ENCODE assay signal across 16 mouse cellular contexts in the genomic region with DNA sequence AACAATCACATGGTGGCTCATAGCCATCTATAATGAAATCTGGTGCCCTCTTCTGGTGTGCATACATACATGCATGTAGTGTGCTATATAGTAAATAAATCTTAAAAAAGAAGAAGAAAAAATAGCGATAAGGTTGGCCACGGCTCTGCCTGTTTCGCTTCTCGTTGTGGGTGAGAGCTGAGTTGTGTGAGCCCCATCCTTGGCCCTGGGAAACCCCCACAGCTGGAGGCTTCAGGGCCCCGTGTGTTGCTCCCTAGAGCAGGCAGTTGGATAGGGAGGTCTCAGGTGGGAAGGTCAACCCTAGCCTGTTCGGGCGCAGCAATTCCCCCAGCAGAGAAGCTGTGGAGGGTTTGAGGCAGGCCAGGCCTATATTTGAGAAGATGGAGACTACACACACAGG. TPM values are rescaled to one million over a fixed set of nuclear protein-coding genes. Genes with fewer than 3 reads are reported as not detected.
DNase-seq lines count a peak whose midpoint lies in the region; ATAC-seq and TF ChIP-seq lines count a peak whose summit lies in the region.
"Had no signal": no experiment of that assay in that cellular context is flagged by ENCODE, and none has a peak within 500 bp of the region (broad histone marks: within the 10 kb centered on the region; RNA-seq: fewer than 3 reads in every experiment).

No protein-coding gene starts in this region.

- no peaks in the 10 kb centered on the region for H3K36me3 ChIP-seq in heart, embryonic 11.5 days (ENCODE audit: control insufficient read depth, insufficient read depth, low read length)
- H3K36me3 ChIP-seq in liver, postnatal 0 days (replicated peaks; ENCODE audit: insufficient read depth, low read length), result no peaks in the 10 kb centered on the region
- no peaks in the 10 kb centered on the region for H3K36me3 ChIP-seq in E14TG2a.4 (ENCODE audit: insufficient read depth, low read length)
- no peaks in the 10 kb centered on the region for H3K36me3 ChIP-seq in hindbrain, postnatal 0 days (ENCODE audit: insufficient read depth, low read length)
- H3K36me3 ChIP-seq: embryonic facial prominence, embryonic 10.5 days; embryonic facial prominence, embryonic 15.5 days; heart, embryonic 12.5 days; limb, embryonic 12.5 days; stomach, embryonic 15.5 days had no signal

- no peak overlapping the region for H3K9ac ChIP-seq in heart, embryonic 11.5 days (ENCODE audit: low read depth, low read length)
- no peak overlapping the region for H3K9ac ChIP-seq in liver, postnatal 0 days (replicated peaks)
- H3K9ac ChIP-seq in hindbrain, postnatal 0 days (replicated peaks; ENCODE audit: low read length), result no peak overlapping the region
- H3K9ac ChIP-seq: embryonic facial prominence, embryonic 15.5 days; heart, embryonic 12.5 days; hindbrain, embryonic 14.5 days; limb, embryonic 12.5 days; stomach, embryonic 15.5 days had no signal

- peaks cover 13% of the 10 kb centered on the region for H3K4me1 ChIP-seq in heart, embryonic 11.5 days (ENCODE audit: control insufficient read depth, insufficient read depth, low read length)
- peaks cover 12% of the 10 kb centered on the region for H3K4me1 ChIP-seq in liver, postnatal 0 days (ENCODE audit: insufficient read depth)
- H3K4me1 ChIP-seq in E14TG2a.4 (replicated peaks; ENCODE audit: low read depth, low read length), result peaks cover 20% of the 10 kb centered on the region
- no peaks in the 10 kb centered on the region for H3K4me1 ChIP-seq in hindbrain, postnatal 0 days (ENCODE audit: insufficient read depth, low read length)

- no peak overlapping the region for H3K27ac ChIP-seq in heart, embryonic 11.5 days (ENCODE audit: low read depth, low read length)
- H3K27ac ChIP-seq in liver, postnatal 0 days (ENCODE audit: low read depth), result no peak overlapping the region
- H3K27ac ChIP-seq in hindbrain, postnatal 0 days, result no peak overlapping the region
- H3K27ac ChIP-seq: embryonic facial prominence, embryonic 15.5 days; hindbrain, embryonic 14.5 days; limb, embryonic 12.5 days; stomach, embryonic 15.5 days had no signal

- H3K9me3 ChIP-seq in heart, embryonic 11.5 days (replicated peaks; ENCODE audit: control insufficient read depth, low read length), result no peaks in the 10 kb centered on the region
- H3K9me3 ChIP-seq in liver, postnatal 0 days (ENCODE audit: low read length), result no peaks in the 10 kb centered on the region
- no peaks in the 10 kb centered on the region for H3K9me3 ChIP-seq in E14TG2a.4 (ENCODE audit: low read length)
- H3K9me3 ChIP-seq in hindbrain, postnatal 0 days (ENCODE audit: low read length), result no peaks in the 10 kb centered on the region
- H3K9me3 ChIP-seq: embryonic facial prominence, embryonic 10.5 days; embryonic facial prominence, embryonic 15.5 days; heart, embryonic 12.5 days; limb, embryonic 12.5 days; stomach, embryonic 15.5 days had no signal

- WGBS in heart, embryonic 11.5 days (ENCODE audit: insufficient replicate concordance), result 90% methylated on average over 7 of the region's 7 CpGs
- WGBS in liver, postnatal 0 days (ENCODE audit: insufficient replicate concordance), result 79% methylated on average over 7 of the region's 7 CpGs
- 93% methylated on average over 7 of the region's 7 CpGs for WGBS in hindbrain, postnatal 0 days

- H3K4me2 ChIP-seq in heart, embryonic 11.5 days, result no peak overlapping the region
- H3K4me2 ChIP-seq in liver, postnatal 0 days (ENCODE audit: low read depth, low read length), result no peak overlapping the region
- H3K4me2 ChIP-seq in hindbrain, postnatal 0 days (ENCODE audit: low read depth, low read length), result no peak overlapping the region
- H3K4me2 ChIP-seq: embryonic facial prominence, embryonic 15.5 days; heart, embryonic 12.5 days; hindbrain, embryonic 14.5 days; limb, embryonic 12.5 days; stomach, embryonic 15.5 days had no signal

- no peaks in the 10 kb centered on the region for H3K27me3 ChIP-seq in heart, embryonic 11.5 days (ENCODE audit: control insufficient read depth, insufficient read depth, low read length)
- H3K27me3 ChIP-seq in liver, postnatal 0 days (ENCODE audit: insufficient read depth, low read length), result no peaks in the 10 kb centered on the region
- H3K27me3 ChIP-seq in E14TG2a.4 (ENCODE audit: insufficient read depth, low read length), result peaks cover 12% of the 10 kb centered on the region; the same call in 1 of the 2 replicates
- no peaks in the 10 kb centered on the region for H3K27me3 ChIP-seq in hindbrain, postnatal 0 days (ENCODE audit: insufficient read depth, low read length)
- H3K27me3 ChIP-seq: embryonic facial prominence, embryonic 15.5 days; heart, embryonic 12.5 days; limb, embryonic 12.5 days; stomach, embryonic 15.5 days had no signal

- TF ChIP-seq CTCF in liver, postnatal 0 days (IDR thresholded peaks at IDR 0.05; ENCODE audit: low read depth), result no peak
- no peak for TF ChIP-seq CTCF in E14TG2a.4 (conservative IDR thresholded peaks at IDR 0.05; ENCODE audit: low read length)
- no peak for TF ChIP-seq CTCF in hindbrain, postnatal 0 days (IDR thresholded peaks at IDR 0.05; ENCODE audit: low read depth)

- peak; percentile 81 for DNase-seq in heart, adult 11 months
- peak; percentile 2 for DNase-seq in liver
- no peak for DNase-seq in liver, postnatal 0 days
- no peak for DNase-seq in retina, embryonic 14.5 days (ENCODE audit: low spot score)
- DNase-seq in hindbrain, postnatal 0 days (ENCODE audit: low spot score), result no peak

- no peak overlapping the region for H3K4me3 ChIP-seq in heart, embryonic 11.5 days (ENCODE audit: low read depth, low read length)
- H3K4me3 ChIP-seq in liver, postnatal 0 days (ENCODE audit: low read depth, low read length), result no peak overlapping the region
- H3K4me3 ChIP-seq in E14TG2a.4 (replicated peaks; ENCODE audit: low read length), result peak overlapping the region; percentile 71
- H3K4me3 ChIP-seq in hindbrain, postnatal 0 days (ENCODE audit: low read length), result no peak overlapping the region
- H3K4me3 ChIP-seq: embryonic facial prominence, embryonic 10.5 days; embryonic facial prominence, embryonic 15.5 days; heart, embryonic 12.5 days; limb, embryonic 12.5 days; stomach, embryonic 15.5 days had no signal

- no peak for ATAC-seq in heart, embryonic 11.5 days (replicated peaks; ENCODE audit: insufficient number of reproducible peaks, low FRiP score, low TSS enrichment)
- no peak for ATAC-seq in liver, postnatal 0 days
- 0 out of 2 replicates have a peak, but pooled peaks have one; percentile 31 for ATAC-seq in megakaryocyte, adult 5-6 weeks (ENCODE audit: poor library complexity, severe bottlenecking)
- ATAC-seq in hindbrain, postnatal 0 days, result no peak
- ATAC-seq: CD4-positive, CD25-positive, alpha-beta regulatory T cell, adult 4 months had no signal

- no peak for TF ChIP-seq EP300 in liver, postnatal 0 days (IDR thresholded peaks at IDR 0.05; ENCODE audit: low read depth)

RNA-seq across cellular contexts. Expression of a gene that starts 23.8 kb away (rescaled TPM):
- 10.8 and 11.4 TPM in 2 replicates for polyA plus RNA-seq in heart, embryonic 11.5 days (2014; fragmentation: Nextera tagmentation; extraction: Ambion mirVana)
- polyA plus RNA-seq in liver, postnatal 0 days (2015; fragmentation: Nextera tagmentation; extraction: Ambion mirVana), result 5.0 and 5.4 TPM in 2 replicates
- total RNA-seq in megakaryocyte, adult 5-6 weeks (2015), result 0.29 TPM in 1 of 2 replicates, not detected in the other
- total RNA-seq in megakaryocyte, adult 5-6 weeks (2017), result 0.16 and 0.51 TPM in 2 replicates
- 4.0 and 6.8 TPM in 2 replicates for total RNA-seq in hindbrain, postnatal 0 days (2014; rRNA removed)
- polyA plus RNA-seq in hindbrain, postnatal 0 days (2015; fragmentation: Nextera tagmentation; extraction: Ambion mirVana), result 5.3 and 6.4 TPM in 2 replicates
- total RNA-seq: monocyte, adult 5-6 weeks had no signal
- polyA plus RNA-seq: CD4-positive, CD25-positive, alpha-beta regulatory T cell, adult 4 months had no signal

RNA-seq across cellular contexts. Expression of a gene that starts 54.3 kb away (rescaled TPM):
- 47.1 and 47.8 TPM in 2 replicates for polyA plus RNA-seq in heart, embryonic 11.5 days (2014; fragmentation: Nextera tagmentation; extraction: Ambion mirVana)
- 34.0 and 38.4 TPM in 2 replicates for polyA plus RNA-seq in liver, postnatal 0 days (2015; fragmentation: Nextera tagmentation; extraction: Ambion mirVana)
- 27.2 and 28.8 TPM in 2 replicates for total RNA-seq in megakaryocyte, adult 5-6 weeks (2015)
- total RNA-seq in megakaryocyte, adult 5-6 weeks (2017), result 27.6 and 31.5 TPM in 2 replicates
- total RNA-seq in hindbrain, postnatal 0 days (2014; rRNA removed), result 86.7 and 93.2 TPM in 2 replicates
- 79.2 and 80.4 TPM in 2 replicates for polyA plus RNA-seq in hindbrain, postnatal 0 days (2015; fragmentation: Nextera tagmentation; extraction: Ambion mirVana)

Comparison
In these comparisons a context has a peak if more than half of its experiments do, and no peak if none do; other contexts are left out.
1. DNase-seq: peak in heart, adult 11 months (single experiment) and liver (single experiment); none in liver, postnatal 0 days (single experiment), retina, embryonic 14.5 days (single experiment) and hindbrain, postnatal 0 days (single experiment).